Mouse (Mus musculus): Measurements from ENCODE around the gene H2-DMa. TPM values are rescaled to one million over a fixed set of nuclear protein-coding genes. Genes with fewer than 3 reads are reported as not detected.

H2-DMa gene
- total RNA-seq, 2 experiments from 2014 or later, result 3.7 to 4.5 TPM

GRCm38 (mm10) chr17:34183564-34184219, 64.4 kb downstream of the H2-DMa start:
- intact Hi-C loops (cut with DNase I), result no loop called here

DNA sequence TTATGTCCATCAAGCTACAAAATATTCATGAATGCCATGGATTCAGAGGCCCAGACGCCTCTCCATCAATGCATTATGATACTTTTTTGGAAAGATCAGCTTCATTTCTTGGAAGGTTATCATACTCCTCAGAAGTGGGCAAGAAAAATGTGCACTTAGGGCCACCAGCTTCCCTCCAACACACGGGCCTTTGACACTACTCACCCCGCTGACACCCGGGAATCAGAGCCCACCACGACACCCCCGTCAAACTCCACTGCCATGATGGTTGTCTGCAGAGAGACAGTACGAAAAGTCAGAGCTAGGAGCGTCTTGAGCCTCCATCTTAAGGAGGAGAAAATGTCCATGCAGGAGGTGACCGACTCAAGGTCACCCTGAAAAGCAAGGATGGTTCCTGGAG, 66.2 kb downstream of the H2-DMa start:
- no peak for DNase-seq (ENCODE audit: low spot score)
- intact Hi-C loops (cut with DNase I), result no loop called here

More at GRCm38 (mm10) chr17:34183564-34184219, 64.4 kb downstream of the H2-DMa start:
- no peak for DNase-seq (ENCODE audit: low spot score)

GRCm38 (mm10) chr17:34186885-34187260, 67.5 kb downstream of the H2-DMa start:
- intact Hi-C loops (cut with DNase I), result no loop called here
- DNase-seq (ENCODE audit: low spot score), result no peak

GRCm38 (mm10) chr17:34187261-34187916, 68.0 kb downstream of the H2-DMa start, which contains the start of the genes Tap1 and Psmb9:
Gene Tap1 (plus strand): TSS chr17:34187553.
Gene Psmb9 (minus strand): TSS chr17:34187764.
- intact Hi-C loops (cut with DNase I), result no loop called here
- DNase-seq (ENCODE audit: low spot score), result peak; percentile 93

DNA sequence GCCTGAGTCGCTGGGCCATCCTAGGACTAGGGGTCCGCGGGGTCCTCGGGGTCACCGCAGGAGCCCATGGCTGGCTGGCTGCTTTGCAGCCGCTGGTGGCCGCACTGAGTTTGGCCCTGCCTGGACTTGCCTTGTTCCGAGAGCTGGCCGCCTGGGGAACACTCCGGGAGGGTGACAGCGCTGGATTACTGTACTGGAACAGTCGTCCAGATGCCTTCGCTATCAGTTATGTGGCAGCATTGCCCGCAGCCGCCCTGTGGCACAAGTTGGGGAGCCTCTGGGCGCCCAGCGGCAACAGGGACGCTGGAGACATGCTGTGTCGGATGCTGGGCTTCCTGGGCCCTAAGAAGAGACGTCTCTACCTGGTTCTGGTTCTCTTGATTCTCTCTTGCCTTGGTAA, 68.7 kb downstream of the H2-DMa start:
- no peak for DNase-seq (ENCODE audit: low spot score)
- intact Hi-C loops (cut with DNase I), result loop anchor here (2.0 kb wide), 1 partner anchor 17 kb away; no protein-coding TSS in a partner anchor

Other genes starting within 250 kb of the H2-DMa start
- not detected for gene Gm7029, start 245.7 kb upstream of the H2-DMa start, total RNA-seq (2021)
- 1 to 10 TPM; 1.4 to 1.8 TPM for gene Kifc1, start 228.9 kb upstream of the H2-DMa start, total RNA-seq (2021)
- gene Platr17, start 214.4 kb upstream of the H2-DMa start, total RNA-seq (2021), result not detected
- 10 to 100 TPM; 14.3 to 17.5 TPM for gene Daxx, start 210.1 kb upstream of the H2-DMa start, total RNA-seq (2021)
- gene Tapbp, start 203.6 kb upstream of the H2-DMa start, total RNA-seq (2021), result 100 to 1,000 TPM in 1 of 2 experiments, 10 to 100 TPM in 1; 93.5 to 104 TPM
- 10 to 100 TPM; 15.5 to 19.4 TPM for gene Zbtb22, start 203.6 kb upstream of the H2-DMa start, total RNA-seq (2021)
- gene Rgl2, start 190.0 kb upstream of the H2-DMa start, total RNA-seq (2021), result 10 to 100 TPM; 38.2 to 44.6 TPM
- gene Pfdn6, start 179.2 kb upstream of the H2-DMa start, total RNA-seq (2021), result 10 to 100 TPM; 70.7 to 77.3 TPM
- gene Wdr46, start 178.9 kb upstream of the H2-DMa start, total RNA-seq (2021), result 10 to 100 TPM in 1 of 2 experiments, 1 to 10 TPM in 1; 9.3 to 10.2 TPM
- gene B3galt4, start 168.1 kb upstream of the H2-DMa start, total RNA-seq (2021), result 1 to 10 TPM; 1.7 to 1.9 TPM
- gene Vps52, start 163.7 kb upstream of the H2-DMa start, total RNA-seq (2021), result 10 to 100 TPM; 39.2 to 39.4 TPM
- gene Rps18, start 163.5 kb upstream of the H2-DMa start, total RNA-seq (2021), result 100 to 1,000 TPM; 408 to 435 TPM
- gene H2-K1, start 119.2 kb upstream of the H2-DMa start, total RNA-seq (2021), result 10 to 100 TPM; 59.9 to 88.2 TPM
- gene Ring1, start 94.9 kb upstream of the H2-DMa start, total RNA-seq (2021), result 10 to 100 TPM; 12.6 to 13.2 TPM
- gene H2-Ke6, start 91.5 kb upstream of the H2-DMa start, total RNA-seq (2021), result 100 to 1,000 TPM in 1 of 2 experiments, 10 to 100 TPM in 1; 98.1 to 100 TPM
- 10 to 100 TPM; 60.4 to 61.3 TPM for gene Slc39a7, start 87.9 kb upstream of the H2-DMa start, total RNA-seq (2021)
- 10 to 100 TPM; 40.5 to 42.1 TPM for gene Rxrb, start 87.7 kb upstream of the H2-DMa start, total RNA-seq (2021)
- gene Col11a2, start 80.1 kb upstream of the H2-DMa start, total RNA-seq (2021), result 1 to 10 TPM; 1.1 to 2.2 TPM
- not detected for gene H2-Oa, start 27.2 kb upstream of the H2-DMa start, total RNA-seq (2021)
- 10 to 100 TPM; 72.9 to 75.8 TPM for gene Brd2, start 3.1 kb downstream of the H2-DMa start, total RNA-seq (2021)
- gene H2-DMb2, start 23.8 kb downstream of the H2-DMa start, total RNA-seq (2021), result 1 to 10 TPM in 1 of 2 experiments, under 1 TPM in 1; 0.91 to 1.6 TPM
- gene H2-DMb1, start 33.5 kb downstream of the H2-DMa start, total RNA-seq (2021), result 1 to 10 TPM; 1.1 to 1.3 TPM
- gene Tap1, start 68.0 kb downstream of the H2-DMa start, total RNA-seq (2021), result 1 to 10 TPM; 3.9 to 5.5 TPM
- 1 to 10 TPM; 5.4 to 8.5 TPM for gene Psmb9, start 68.2 kb downstream of the H2-DMa start, total RNA-seq (2021)
- 10 to 100 TPM in 1 of 2 experiments, 1 to 10 TPM in 1; 9.7 to 11.8 TPM for gene Psmb8, start 78.2 kb downstream of the H2-DMa start, total RNA-seq (2021)
- gene Tap2, start 84.0 kb downstream of the H2-DMa start, total RNA-seq (2021), result 10 to 100 TPM; 21.2 to 22.0 TPM
- gene H2-Ob, start 119.4 kb downstream of the H2-DMa start, total RNA-seq (2021), result 1 to 10 TPM in 1 of 2 experiments, under 1 TPM in 1; 0.70 to 1.5 TPM
- gene H2-Ab1, start 138.1 kb downstream of the H2-DMa start, total RNA-seq (2021), result 10 to 100 TPM in 1 of 2 experiments, 1 to 10 TPM in 1; 9.2 to 12.6 TPM
- gene H2-Aa, start 168.3 kb downstream of the H2-DMa start, total RNA-seq (2021), result 10 to 100 TPM; 13.9 to 14.3 TPM
- 10 to 100 TPM; 13.4 to 14.8 TPM for gene H2-Eb1, start 186.3 kb downstream of the H2-DMa start, total RNA-seq (2021)
- gene H2-Eb2, start 206.1 kb downstream of the H2-DMa start, total RNA-seq (2021), result not detected
- gene Btnl2, start 235.3 kb downstream of the H2-DMa start, total RNA-seq (2021), result under 1 TPM; 0.34 to 0.48 TPM